Mouse (Mus musculus): ENCODE measurements around the gene Pfn1.

Gene Pfn1

DNA sequence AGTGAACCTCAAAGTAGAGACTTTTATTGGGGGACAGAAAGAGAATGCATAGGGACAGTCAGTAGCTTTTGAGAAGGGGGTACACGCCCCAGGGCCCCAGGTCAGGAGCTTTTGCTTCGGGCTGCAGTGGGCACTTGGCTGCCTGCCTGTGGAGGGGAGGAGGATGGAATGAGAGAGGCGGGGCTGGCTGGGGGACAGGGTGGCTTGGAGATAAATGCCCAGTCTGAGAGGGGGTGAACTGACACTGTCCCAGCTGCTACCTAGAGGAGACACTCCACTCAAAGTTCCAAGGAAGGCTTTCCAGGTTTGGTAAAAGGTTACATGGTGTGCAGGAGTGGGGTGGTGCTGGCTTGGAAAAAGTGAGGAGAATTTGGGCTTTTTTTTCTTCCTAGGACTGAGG lies 2.5 kb upstream of the Pfn1 start, which contains the start of gene Eno3:
Gene Eno3, plus strand, starts transcription at position 239 of the 400 bp plus-strand sequence.
- in situ Hi-C loops (cut with MboI, MseI), result loop anchor here in 1 of 2 experiments (10.0 to 25.0 kb wide), 2 partner anchors 662 to 1570 kb away; partner anchors contain the start of genes Gabarap, Per1, Phf23 and Vamp2

GRCm38 (mm10) chr11:70656456-70656927 lies 2.0 kb upstream of the Pfn1 start:
- in situ Hi-C loops (cut with MboI, MseI), result loop anchor here in 1 of 2 experiments (10.0 to 25.0 kb wide), 2 partner anchors 662 to 1569 kb away; partner anchors contain the start of genes Gabarap, Per1, Phf23 and Vamp2

DNA sequence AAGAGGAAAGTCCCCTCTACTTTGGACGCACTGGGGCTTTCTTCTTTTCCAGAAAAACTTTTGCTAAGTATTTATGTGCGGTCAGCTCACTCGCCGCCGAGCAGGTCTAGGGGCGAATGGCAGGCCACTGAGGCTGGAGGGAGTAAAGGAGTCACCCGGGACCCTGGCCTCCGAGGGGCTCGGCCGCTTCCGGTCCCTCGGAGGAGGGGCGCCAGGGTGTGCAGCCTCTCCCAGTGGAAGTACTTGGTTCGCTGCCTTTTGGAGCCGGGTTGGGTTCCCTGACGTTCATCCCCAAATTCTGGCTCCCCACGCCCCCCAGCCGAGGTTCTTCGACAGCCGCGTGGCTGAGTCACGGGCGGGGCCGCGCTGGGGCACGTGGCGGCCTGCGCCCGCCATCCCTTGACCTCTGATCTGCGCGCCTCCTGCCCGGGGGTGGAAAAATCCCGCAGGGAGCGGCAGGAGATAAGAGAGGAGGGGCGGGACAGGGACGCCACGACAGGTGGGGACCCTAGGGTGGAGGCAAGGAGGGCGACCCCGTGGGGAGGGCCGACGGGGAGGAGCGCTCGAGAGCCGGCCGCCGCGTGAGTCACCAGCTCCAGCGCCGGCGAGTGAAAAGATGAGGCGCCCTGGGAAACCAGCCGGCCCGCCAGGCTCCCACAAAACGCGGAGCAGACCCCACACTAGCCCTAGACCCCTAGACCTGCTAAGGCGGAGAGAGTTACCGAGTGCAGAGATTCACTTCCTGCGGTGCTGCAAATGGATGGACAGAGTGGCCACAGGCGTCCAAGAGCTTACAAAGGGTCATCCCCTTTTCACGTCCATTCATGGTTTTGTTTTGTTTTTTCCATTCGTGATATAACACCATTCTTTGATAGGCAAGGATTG lies 1.4 kb upstream of the Pfn1 start:
- in situ Hi-C loops (cut with MboI, MseI), result loop anchor here in 1 of 2 experiments (10.0 to 25.0 kb wide), 2 partner anchors 661 to 1569 kb away; partner anchors contain the start of genes Gabarap, Per1, Phf23 and Vamp2

GRCm38 (mm10) chr11:70654923-70655570 lies 603 bp upstream of the Pfn1 start:
- in situ Hi-C loops (cut with MboI, MseI), result loop anchor here in 1 of 2 experiments (10.0 to 25.0 kb wide), 2 partner anchors 660 to 1568 kb away; partner anchors contain the start of genes Gabarap, Per1, Phf23 and Vamp2

- in situ Hi-C loops (cut with MboI, MseI), result loop anchor here in 1 of 2 experiments (10.0 to 25.0 kb wide), 2 partner anchors 659 to 1566 kb away; partner anchors contain the start of genes Gabarap, Per1, Phf23 and Vamp2
Measured at GRCm38 (mm10) chr11:70653345-70654197, 873 bp downstream of the Pfn1 start.

GRCm38 (mm10) chr11:70652884-70653344 lies 1.5 kb downstream of the Pfn1 start:
- in situ Hi-C loops (cut with MboI, MseI), result loop anchor here in 1 of 2 experiments (10.0 to 25.0 kb wide), 2 partner anchors 658 to 1566 kb away; partner anchors contain the start of genes Gabarap, Per1, Phf23 and Vamp2

GRCm38 (mm10) chr11:70652029-70652883 lies 2.2 kb downstream of the Pfn1 start:
- in situ Hi-C loops (cut with MboI, MseI), result loop anchor here in 1 of 2 experiments (10.0 to 25.0 kb wide), 2 partner anchors 657 to 1565 kb away; partner anchors contain the start of genes Gabarap, Per1, Phf23 and Vamp2

GRCm38 (mm10) chr11:70651391-70651790 lies 3.1 kb downstream of the Pfn1 start:
- in situ Hi-C loops (cut with MboI, MseI), result loop anchor here in 1 of 2 experiments (10.0 to 25.0 kb wide), 2 partner anchors 657 to 1564 kb away; partner anchors contain the start of genes Gabarap, Per1, Phf23 and Vamp2

GRCm38 (mm10) chr11:70650322-70651175 lies 3.9 kb downstream of the Pfn1 start:
- in situ Hi-C loops (cut with MboI, MseI), result loop anchor here in 1 of 2 experiments (10.0 to 25.0 kb wide), 2 partner anchors 656 to 1563 kb away; partner anchors contain the start of genes Gabarap, Per1, Phf23 and Vamp2

GRCm38 (mm10) chr11:70649185-70649734 lies 5.2 kb downstream of the Pfn1 start:
- in situ Hi-C loops (cut with MboI, MseI), result loop anchor here in 1 of 2 experiments (25.0 kb wide), 1 partner anchor 113 kb away; the partner anchor contains the start of gene Zfp3

- in situ Hi-C loops (cut with MboI, MseI), result loop anchor here in 1 of 2 experiments (25.0 kb wide), 1 partner anchor 114 kb away; the partner anchor contains the start of gene Zfp3
Measured at GRCm38 (mm10) chr11:70648512-70648911, 5.9 kb downstream of the Pfn1 start.

DNA sequence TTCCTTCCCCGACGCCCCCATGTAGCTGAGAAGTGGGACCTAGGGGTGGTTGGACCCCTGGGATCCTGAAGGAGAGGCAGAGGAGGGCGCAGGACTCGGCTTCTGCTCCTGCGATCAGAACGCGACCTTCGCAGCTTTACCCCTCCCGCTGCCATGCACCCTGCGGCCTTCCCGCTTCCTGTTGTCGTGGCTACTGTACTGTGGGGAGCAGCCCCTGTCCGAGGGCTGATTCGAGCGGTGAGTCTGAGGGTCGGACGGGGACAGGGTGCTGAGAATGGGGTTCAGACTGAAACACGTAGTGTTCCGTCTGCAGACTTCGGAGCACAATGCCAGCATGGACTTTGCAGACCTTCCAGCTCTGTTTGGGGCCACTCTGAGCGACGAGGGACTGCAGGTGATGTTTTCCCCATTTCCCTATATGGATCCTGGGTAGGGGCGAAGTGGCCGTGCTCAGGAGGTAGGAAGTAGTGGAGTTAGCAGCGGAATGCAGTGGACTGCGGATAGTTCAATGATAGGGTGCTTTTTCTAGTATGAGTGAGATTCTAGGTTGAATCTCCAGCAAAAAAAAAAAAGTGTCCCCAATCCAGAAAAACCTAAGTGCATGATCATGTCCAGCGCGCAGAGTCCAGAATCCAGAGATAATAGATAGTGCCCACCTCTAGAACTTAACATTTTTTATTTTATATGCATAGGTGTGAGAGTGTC lies 6.6 kb downstream of the Pfn1 start:
- in situ Hi-C loops (cut with MboI, MseI), result loop anchor here in 1 of 2 experiments (25.0 kb wide), 1 partner anchor 114 kb away; the partner anchor contains the start of gene Zfp3

DNA sequence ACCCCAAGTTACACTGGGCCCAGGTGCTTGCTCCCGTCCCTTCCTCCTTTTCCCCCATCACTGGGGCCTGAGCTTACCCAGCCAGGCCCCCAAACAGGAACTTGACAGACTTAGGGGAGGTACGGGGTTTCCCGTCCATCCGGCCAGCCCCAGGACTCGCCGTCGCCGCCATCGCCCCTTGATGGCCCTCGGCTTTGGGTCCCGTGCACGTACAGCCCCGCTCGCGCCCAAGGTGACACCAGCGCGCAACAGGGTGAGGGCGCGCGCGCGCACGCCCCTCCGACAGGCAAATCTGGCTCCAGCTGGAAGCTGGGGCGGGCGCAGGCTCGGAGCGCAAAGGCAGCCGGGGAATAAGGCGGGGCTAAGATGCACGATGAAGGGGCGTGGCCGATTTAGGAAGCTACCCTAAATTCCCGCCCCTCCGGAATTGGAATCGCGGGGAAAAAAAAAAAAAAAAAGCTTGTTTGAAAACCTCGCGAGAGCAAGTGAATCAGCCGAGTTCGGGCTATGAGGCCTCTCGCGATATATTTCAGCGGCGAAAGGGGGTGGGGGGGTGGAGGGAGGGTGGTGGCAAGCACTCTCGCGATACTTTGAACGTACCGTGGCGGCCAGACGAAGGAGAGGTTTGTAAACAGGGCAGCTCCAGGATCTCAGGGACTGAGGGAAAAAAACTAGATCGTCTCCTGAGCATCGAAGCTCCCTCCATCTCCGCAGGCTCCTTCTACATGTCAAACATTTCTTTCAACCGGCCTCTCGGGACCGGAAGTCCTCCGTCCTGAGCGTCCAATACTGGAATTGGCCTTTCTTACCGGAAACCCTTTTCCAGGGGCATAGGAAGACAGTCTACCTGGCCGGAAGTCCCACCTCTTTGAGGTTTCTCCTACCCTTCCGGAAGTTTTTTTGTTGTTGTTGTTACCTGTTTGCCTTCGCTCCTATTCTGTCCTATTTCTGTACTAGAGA lies 7.5 kb downstream of the Pfn1 start, which contains the start of the genes Rnf167 and Slc25a11:
Gene Rnf167, plus strand, starts transcription at position 545 of the 960 bp plus-strand sequence.
Gene Slc25a11, minus strand, starts transcription at position 789 of the 960 bp plus-strand sequence.
- in situ Hi-C loops (cut with MboI, MseI), result loop anchor here in 1 of 2 experiments (25.0 kb wide), 1 partner anchor 115 kb away; the partner anchor contains the start of gene Zfp3

- in situ Hi-C loops (cut with MboI, MseI), result loop anchor here in 1 of 2 experiments (25.0 kb wide), 1 partner anchor 116 kb away; the partner anchor contains the start of gene Zfp3
Measured at GRCm38 (mm10) chr11:70646259-70646555, 8.2 kb downstream of the Pfn1 start.

All from T-helper 17 cell (primary cell).